Comparison of ENCODE assay signal across 19 mouse cellular contexts in the genomic region with DNA sequence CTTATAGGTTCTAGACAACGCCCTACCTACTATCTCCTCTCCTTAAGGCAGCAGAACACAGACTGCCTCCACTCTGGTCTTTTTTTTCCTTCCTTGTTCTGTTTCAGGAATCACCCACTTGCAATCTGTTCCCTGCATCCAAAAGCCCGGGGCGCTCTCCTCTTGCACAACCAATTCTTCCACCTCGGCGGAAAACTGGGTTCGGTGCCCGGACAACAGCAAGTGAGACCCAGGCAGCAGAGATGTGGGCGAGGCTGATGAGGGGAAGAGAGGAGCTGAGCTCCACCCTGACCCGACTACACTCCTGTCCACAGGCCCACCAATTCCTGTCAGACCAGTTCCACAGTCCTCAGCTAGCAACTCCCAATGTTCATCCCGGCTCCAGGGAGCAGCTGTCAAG. TPM values are rescaled to one million over a fixed set of nuclear protein-coding genes. Genes with fewer than 3 reads are reported as not detected.
A peak's percentile ranks its signal among the peaks of the same experiment; 100 is the strongest.
DNase-seq lines count a peak whose midpoint lies in the region; ATAC-seq lines count a peak whose summit lies in the region.
"Had no signal": no experiment of that assay in that cellular context is flagged by ENCODE, and none has a peak within 500 bp of the region (broad histone marks: within the 10 kb centered on the region; RNA-seq: fewer than 3 reads in every experiment).

No protein-coding gene starts in this region.

- H3K9ac ChIP-seq in liver, embryonic 11.5 days (ENCODE audit: low read depth, low read length): no peak overlapping the region
- H3K9ac ChIP-seq: embryonic facial prominence, embryonic 13.5 days; forebrain, embryonic 15.5 days; liver, embryonic 15.5 days had no signal

- H3K36me3 ChIP-seq in liver, embryonic 11.5 days (ENCODE audit: control insufficient read depth, insufficient read depth, low read length): peaks cover 4% of the 10 kb centered on the region
- H3K36me3 ChIP-seq: forebrain, embryonic 15.5 days had no signal

- no peak overlapping the region for H3K27ac ChIP-seq in liver, embryonic 11.5 days (ENCODE audit: low read depth, low read length)
- H3K27ac ChIP-seq: embryonic facial prominence, embryonic 13.5 days; forebrain, embryonic 15.5 days; liver, embryonic 15.5 days; macrophage had no signal

- DNase-seq in layer of hippocampus, adult 18-20 months (ENCODE audit: low spot score in 2 of 2): peak; percentile 66 to 85
- no peak for DNase-seq in layer of hippocampus, postnatal 25 days (ENCODE audit: extremely low spot score in 1 of 2, low spot score in 1 of 2)
- peak; percentile 78 for DNase-seq in fat pad, adult 2 months (ENCODE audit: extremely low read depth, low read depth, low spot score)
- DNase-seq in left cerebral cortex, adult 18-20 months (ENCODE audit: low spot score in 2 of 2): peak; percentile 75 to 86
- DNase-seq in right cerebral cortex, postnatal 36 days (ENCODE audit: low spot score in 2 of 2): peak; percentile 72 to 82
- no peak for DNase-seq in liver, embryonic 11.5 days (ENCODE audit: low spot score)
- no peak for DNase-seq in testis, postnatal 14 days (ENCODE audit: low spot score)
- DNase-seq in kidney, adult 9 months: no peak
- DNase-seq: adrenal gland, postnatal 25 days; B cell, adult 2 months; kidney, adult 18-20 months; thymus, postnatal 4 days had no signal

- no peak overlapping the region for H3K4me3 ChIP-seq in liver, embryonic 11.5 days (ENCODE audit: low read depth, low read length)
- H3K4me3 ChIP-seq: embryonic facial prominence, embryonic 13.5 days; forebrain, embryonic 15.5 days; liver, embryonic 15.5 days had no signal

- ATAC-seq in liver, embryonic 11.5 days (replicated peaks; ENCODE audit: low FRiP score): no peak
- ATAC-seq: forebrain, embryonic 15.5 days; Patski had no signal

- peaks cover 15% of the 10 kb centered on the region for H3K4me1 ChIP-seq in liver, embryonic 11.5 days (replicated peaks; ENCODE audit: control insufficient read depth, insufficient read depth, low read length)

- H3K4me2 ChIP-seq in liver, embryonic 11.5 days: no peak overlapping the region
- H3K4me2 ChIP-seq: forebrain, embryonic 15.5 days; liver, embryonic 15.5 days had no signal

- H3K27me3 ChIP-seq in liver, embryonic 11.5 days (replicated peaks; ENCODE audit: control insufficient read depth, insufficient read depth, low read length): no peaks in the 10 kb centered on the region
- H3K27me3 ChIP-seq: embryonic facial prominence, embryonic 13.5 days; forebrain, embryonic 15.5 days; liver, embryonic 15.5 days; Patski had no signal

- WGBS in liver, embryonic 11.5 days: 95% methylated on average over 10 of the region's 10 CpGs

- no peaks in the 10 kb centered on the region for H3K9me3 ChIP-seq in liver, embryonic 11.5 days (ENCODE audit: control insufficient read depth, low read length)
- H3K9me3 ChIP-seq: embryonic facial prominence, embryonic 13.5 days; forebrain, embryonic 15.5 days; liver, embryonic 15.5 days had no signal

RNA-seq across cellular contexts. Expression of gene Psrc1, which starts 2.5 kb away (rescaled TPM):
- 10 to 100 TPM; 23.2 to 25.0 TPM for total RNA-seq in layer of hippocampus, adult 18-20 months (2021)
- 10 to 100 TPM; 15.5 to 17.3 TPM for total RNA-seq in layer of hippocampus, postnatal 25 days (2021)
- total RNA-seq in left cerebral cortex, adult 18-20 months (2021): 10 to 100 TPM; 17.8 to 18.1 TPM
- polyA plus RNA-seq in liver, embryonic 11.5 days (2014; fragmentation: Nextera tagmentation; extraction: Ambion mirVana): 33.2 and 34.0 TPM in 2 replicates

RNA-seq across cellular contexts. Expression of gene Mybphl, which starts 21.5 kb away (rescaled TPM):
- total RNA-seq in layer of hippocampus, adult 18-20 months (2021): under 1 TPM; 0.86 to 0.99 TPM
- total RNA-seq in layer of hippocampus, postnatal 25 days (2021): 1 to 10 TPM in 1 of 2 experiments, under 1 TPM in 1; 0.49 to 1.1 TPM
- under 1 TPM; 0.26 to 0.49 TPM for total RNA-seq in left cerebral cortex, adult 18-20 months (2021)
- polyA plus RNA-seq in liver, embryonic 11.5 days (2014; fragmentation: Nextera tagmentation; extraction: Ambion mirVana): 0.47 and 1.2 TPM in 2 replicates
- total RNA-seq: adrenal gland, postnatal 25 days; hematopoietic stem cell, adult 5-6 weeks; left cerebral cortex, adult 8-10 months had no signal
- polyA plus RNA-seq: embryonic facial prominence, embryonic 13.5 days; forebrain, embryonic 15.5 days; macrophage; Patski had no signal

RNA-seq across cellular contexts. Expression of gene Celsr2, which starts 29.2 kb away (rescaled TPM):
- total RNA-seq in layer of hippocampus, adult 18-20 months (2021): 100 to 1,000 TPM; 172 to 173 TPM
- total RNA-seq in layer of hippocampus, postnatal 25 days (2021): 100 to 1,000 TPM; 172 to 199 TPM
- total RNA-seq in left cerebral cortex, adult 18-20 months (2021): 100 to 1,000 TPM; 148 to 155 TPM
- polyA plus RNA-seq in liver, embryonic 11.5 days (2014; fragmentation: Nextera tagmentation; extraction: Ambion mirVana): 2.4 and 2.5 TPM in 2 replicates
- polyA plus RNA-seq: macrophage had no signal

RNA-seq across cellular contexts. Expression of gene Sars, which starts 58.8 kb away (rescaled TPM):
- 100 to 1,000 TPM; 205 to 221 TPM for total RNA-seq in layer of hippocampus, adult 18-20 months (2021)
- 100 to 1,000 TPM; 187 to 207 TPM for total RNA-seq in layer of hippocampus, postnatal 25 days (2021)
- total RNA-seq in left cerebral cortex, adult 18-20 months (2021): 100 to 1,000 TPM; 244 to 258 TPM
- polyA plus RNA-seq in liver, embryonic 11.5 days (2014; fragmentation: Nextera tagmentation; extraction: Ambion mirVana): 194 and 199 TPM in 2 replicates

Comparison
In these comparisons a context has a peak if more than half of its experiments do, and no peak if none do; other contexts are left out.
1. DNase-seq: peak in layer of hippocampus, adult 18-20 months (2 of 2), fat pad, adult 2 months (single experiment), left cerebral cortex, adult 18-20 months (2 of 2) and right cerebral cortex, postnatal 36 days (2 of 2); none in layer of hippocampus, postnatal 25 days (0 of 2), liver, embryonic 11.5 days (single experiment), testis, postnatal 14 days (single experiment) and kidney, adult 9 months (single experiment).